Mouse (Mus musculus) spleen, adult 2 months (tissue): Measurements from ENCODE around the gene Gm5089.

Experiments used
- CTCF ChIP-seq: fragments of 200-500 bp; IDR thresholded peaks from 2 replicates; pipeline ENCODE4 v1.5.1; 2011; ENCODE audit warnings: mild to moderate bottlenecking, inconsistent platforms; ENCODE audit not compliant: insufficient read depth, insufficient read length, insufficient replicate concordance; ENCODE audit errors: extremely low read depth
- POLR2A ChIP-seq: fragments of 200-500 bp; IDR thresholded peaks from 2 replicates; pipeline ENCODE4 v1.6.1; 2011; ENCODE audit warnings: low read depth, low read length, inconsistent platforms

DNA sequence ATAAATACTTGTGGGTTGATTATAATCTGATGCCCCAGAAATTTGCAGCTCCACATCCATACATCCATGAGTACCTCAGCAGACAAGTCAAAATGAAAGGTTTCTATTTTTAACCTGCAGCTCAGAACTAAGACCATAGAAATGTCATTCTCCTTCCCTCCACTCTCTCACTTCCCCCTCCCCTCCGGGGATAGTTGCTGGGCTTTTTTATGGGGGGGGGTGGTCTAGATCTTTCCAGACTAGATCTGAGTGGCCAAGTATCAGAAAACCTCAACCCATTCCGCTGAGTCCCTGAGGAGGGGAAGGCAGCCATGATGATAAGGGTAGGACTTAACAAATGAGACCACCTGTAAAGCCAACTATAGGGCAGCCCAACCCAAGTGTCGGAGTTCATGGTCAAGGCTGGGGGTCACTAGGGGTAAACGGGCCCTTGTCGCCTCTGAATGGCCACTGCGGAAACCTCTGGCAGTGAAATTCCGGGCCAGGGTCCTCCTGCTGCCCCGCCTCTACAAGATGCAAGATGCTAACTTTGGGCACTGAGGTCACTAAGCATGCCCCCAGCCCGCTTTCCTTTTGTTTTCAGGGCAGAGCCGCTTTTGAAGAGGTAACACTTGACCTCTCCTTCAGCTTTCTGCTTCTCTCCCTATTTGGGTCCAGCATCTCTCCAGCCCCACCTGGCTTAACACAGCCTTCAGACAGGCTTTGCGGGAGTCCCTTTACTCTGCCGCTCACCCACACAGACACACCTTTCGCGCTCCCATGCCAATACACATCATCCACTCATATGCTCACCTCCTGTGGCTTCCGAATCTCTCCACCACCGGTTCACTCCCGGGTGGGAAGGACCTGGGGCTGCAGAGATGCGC, 32.9 kb upstream of the Gm5089 start:
- TF ChIP-seq CTCF, result no peak
- TF ChIP-seq POLR2A, result no peak
